Mouse (Mus musculus): Measurements from ENCODE around the gene Dydc1.
A peak's percentile ranks its signal among the peaks of the same experiment; 100 is the strongest.
"Not testable (repeated sequence)": the region's sequence is repeated elsewhere in the genome, so short reads cannot be mapped to it uniquely, and the experiment has no call there.

The Dydc1 gene

DNA sequence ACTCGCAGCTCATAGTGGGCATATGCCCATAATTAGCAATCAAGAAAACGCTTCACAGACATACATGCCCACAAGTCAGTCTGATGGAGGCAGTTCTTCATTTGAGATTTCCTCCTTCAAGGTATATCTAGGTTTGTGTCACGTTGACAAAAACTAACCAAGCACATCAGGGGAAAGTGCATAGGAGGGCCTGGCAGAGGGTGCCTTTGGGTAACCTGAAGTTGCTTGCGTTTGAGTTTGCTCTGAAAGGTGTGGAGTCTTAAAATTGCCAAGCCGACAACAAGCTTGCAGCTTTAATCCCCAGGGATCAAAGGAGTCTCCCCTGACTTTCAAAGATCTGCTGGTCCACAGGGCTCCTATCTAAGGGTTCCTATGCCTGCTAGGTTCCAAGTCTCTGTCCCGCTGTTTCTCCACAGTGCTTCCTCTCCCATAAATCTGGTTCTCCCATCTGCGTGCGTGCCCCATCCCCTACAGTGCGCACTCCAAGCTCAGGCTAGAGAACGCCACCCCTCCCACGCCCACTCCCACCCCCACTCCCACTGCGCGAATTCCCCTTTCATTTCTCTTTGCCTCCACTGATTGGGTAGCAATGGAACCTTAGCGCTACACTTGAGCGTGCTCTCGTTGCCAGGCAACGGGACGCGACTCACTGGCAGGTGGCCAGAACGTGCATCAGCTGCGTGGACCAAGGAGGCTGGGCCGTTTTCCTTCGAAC is at the start of gene Dydc1:
Gene Dydc1, plus strand, starts transcription at position 683 of the 715 bp plus-strand sequence.
- no peak for DNase-seq (ENCODE audit: low read depth, low spot score)

- no peak for DNase-seq (ENCODE audit: low read depth, low spot score)
Measured at GRCm38 (mm10) chr14:41025087-41025486, 47.6 kb upstream of the Dydc1 start.

DNA sequence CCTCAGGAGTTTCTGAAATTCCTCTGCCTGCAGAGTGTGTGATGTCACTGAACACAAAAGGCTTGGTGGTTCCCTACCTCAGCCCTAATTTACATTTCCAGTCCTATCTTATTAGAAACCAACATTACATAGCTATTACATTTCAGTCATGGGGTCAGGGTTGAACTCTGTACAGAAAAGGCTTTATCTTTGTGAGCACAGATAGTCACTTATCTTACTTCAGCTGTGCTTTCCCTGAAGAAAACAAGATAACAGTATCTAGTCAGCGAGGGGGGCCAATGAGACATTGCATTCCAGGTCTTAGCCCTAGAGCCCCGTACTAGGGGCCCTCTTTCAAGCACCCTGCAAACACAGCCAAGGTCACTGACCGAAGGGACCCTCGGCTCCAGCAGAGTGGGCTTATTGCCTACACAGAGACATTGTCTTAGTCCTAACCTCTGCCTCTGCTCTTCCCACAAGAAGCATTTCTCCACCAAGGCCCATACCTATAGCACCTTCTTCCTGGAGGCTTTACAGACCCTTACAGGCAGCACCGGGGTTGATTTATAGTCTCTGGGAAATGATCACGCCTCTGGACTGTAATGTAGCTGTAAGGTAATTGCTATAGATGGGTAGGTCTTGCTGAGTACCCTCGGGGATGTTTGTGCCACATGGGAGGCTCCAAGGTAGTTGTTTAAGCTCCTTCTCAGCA is 47.0 kb upstream of the Dydc1 start:
- DNase-seq (ENCODE audit: low read depth, low spot score) = no peak

DNA sequence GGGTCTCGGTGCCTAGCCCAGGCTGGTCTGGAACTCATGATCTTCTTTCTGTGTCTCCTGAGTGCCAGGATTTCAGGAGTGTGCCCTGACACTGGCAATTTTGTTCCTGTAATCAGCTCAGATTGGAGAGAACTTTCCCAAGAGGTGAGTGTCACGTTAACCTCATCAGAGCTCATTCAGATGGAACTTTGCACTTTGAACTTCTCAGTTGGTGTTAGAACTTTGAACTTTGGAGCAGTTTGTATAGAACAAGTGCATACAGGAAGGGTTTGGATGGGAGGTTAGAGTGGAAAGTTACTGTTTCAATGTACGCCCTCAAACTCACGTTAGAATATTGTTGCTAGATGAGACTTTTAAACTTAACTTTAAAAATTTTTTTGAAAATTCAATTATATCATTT is 43.4 kb upstream of the Dydc1 start:
- DNase-seq (ENCODE audit: low read depth, low spot score) = no peak

GRCm38 (mm10) chr14:41030989-41031513 is 41.7 kb upstream of the Dydc1 start:
- DNase-seq (ENCODE audit: low read depth, low spot score) = no peak

DNA sequence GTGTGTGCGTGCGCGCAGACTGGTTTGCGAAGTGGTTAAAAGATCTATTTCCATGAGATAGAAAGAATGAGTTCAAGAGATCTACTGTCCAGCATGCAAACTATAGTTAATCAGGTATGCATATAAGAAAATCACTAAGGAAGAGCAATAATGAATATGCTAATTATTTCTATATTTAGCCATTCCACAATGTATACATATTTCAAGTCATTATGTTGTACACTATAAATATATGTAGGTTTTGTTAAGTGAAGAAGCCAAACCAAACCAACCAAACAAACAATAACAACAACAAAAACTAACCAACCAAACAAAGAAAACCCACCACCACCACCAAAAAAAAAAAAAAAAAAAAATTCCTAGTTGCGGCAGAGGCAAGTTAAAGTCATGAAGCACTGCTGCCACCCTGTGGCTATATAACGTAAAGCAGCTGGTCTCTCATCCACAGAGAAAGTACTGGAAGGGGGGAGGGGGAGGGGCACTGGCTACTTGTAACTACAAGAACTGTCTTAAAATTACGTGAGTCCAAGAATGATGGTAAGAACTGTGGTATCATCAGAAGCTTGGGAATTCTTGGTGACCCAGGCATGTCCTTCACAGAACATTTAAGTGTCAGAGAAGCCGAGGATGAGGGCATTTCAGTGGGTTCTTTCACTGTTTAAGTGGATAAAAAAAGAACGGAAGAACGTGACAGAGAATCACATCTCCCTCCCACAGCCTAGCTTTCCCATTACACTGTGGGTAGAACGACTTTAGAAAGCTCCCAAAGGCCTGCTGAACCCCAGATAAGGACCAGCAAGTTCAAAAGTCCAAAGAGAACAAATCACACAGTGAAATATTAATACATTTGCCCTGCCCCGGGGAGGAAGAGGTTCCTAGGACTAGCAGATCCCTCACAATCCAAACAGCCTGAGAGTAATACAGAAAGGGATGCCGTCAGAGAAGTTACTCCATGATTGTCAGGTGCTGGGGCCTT is 39.3 kb upstream of the Dydc1 start:
- peak; percentile 62 for DNase-seq (ENCODE audit: low read depth, low spot score)

DNA sequence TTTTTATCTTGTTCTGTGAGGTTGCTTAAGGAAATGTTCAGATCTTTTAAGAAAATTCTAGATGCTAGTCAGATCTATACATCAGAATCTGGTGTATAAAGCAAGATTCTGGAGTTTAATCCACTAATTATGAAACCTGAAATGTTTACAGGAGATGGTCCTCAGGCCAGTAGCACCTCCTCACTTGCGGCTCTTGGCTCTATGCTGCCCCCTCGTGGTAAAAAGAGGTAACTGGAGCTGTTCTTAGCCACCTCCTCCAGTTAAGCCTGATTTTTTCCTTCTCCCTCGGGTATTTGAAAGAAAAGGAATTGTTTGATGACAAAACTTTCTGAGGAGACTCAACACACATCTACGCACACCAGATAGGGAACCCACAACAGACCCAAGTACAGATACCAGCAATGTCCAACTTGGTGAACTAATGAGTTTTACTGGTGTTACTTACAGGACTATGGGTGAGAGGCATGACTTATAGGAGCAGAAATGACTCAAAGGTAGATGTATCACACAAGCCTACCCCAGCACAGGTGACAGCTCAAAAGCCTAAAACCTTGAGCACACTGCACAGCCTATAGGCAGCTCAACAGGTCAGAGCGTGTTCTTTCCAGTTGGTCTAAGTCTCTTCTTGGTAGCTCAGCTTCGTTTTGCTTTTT is 37.4 kb upstream of the Dydc1 start:
- peak; percentile 65 for DNase-seq (ENCODE audit: low read depth, low spot score)

DNA sequence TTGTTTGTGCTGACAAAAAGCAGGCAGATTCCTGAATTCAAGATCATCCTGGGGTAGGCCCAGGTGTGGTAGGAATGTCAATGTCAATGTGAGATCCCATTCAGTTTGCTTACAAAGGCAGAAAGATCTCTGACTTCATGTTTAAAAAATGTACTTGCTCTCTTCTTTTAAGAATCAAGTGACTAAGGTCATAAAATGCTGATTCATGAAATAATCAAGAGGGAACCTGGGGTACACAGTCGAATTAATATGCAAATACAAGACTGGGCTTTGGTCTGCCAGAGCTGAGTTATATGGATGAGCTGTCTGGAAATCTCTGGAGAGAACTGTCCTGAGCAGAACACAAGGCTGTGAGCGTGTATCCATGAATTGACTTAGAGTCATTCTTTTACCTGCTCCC is 25.3 kb upstream of the Dydc1 start:
- no peak for DNase-seq (ENCODE audit: low read depth, low spot score)

- no peak for DNase-seq (ENCODE audit: low read depth, low spot score)
Measured at GRCm38 (mm10) chr14:41050471-41050870, 22.2 kb upstream of the Dydc1 start.

GRCm38 (mm10) chr14:41052481-41052880 is 20.2 kb upstream of the Dydc1 start:
- DNase-seq (ENCODE audit: low read depth, low spot score) = no peak

GRCm38 (mm10) chr14:41053190-41053589 is 19.5 kb upstream of the Dydc1 start:
- DNase-seq (ENCODE audit: low read depth, low spot score) = not testable (repeated sequence)

GRCm38 (mm10) chr14:41065168-41065567 is 7.5 kb upstream of the Dydc1 start:
- DNase-seq (ENCODE audit: low read depth, low spot score) = no peak

- no peak for DNase-seq (ENCODE audit: low read depth, low spot score)
Measured at GRCm38 (mm10) chr14:41066416-41066815, 6.3 kb upstream of the Dydc1 start.

DNA sequence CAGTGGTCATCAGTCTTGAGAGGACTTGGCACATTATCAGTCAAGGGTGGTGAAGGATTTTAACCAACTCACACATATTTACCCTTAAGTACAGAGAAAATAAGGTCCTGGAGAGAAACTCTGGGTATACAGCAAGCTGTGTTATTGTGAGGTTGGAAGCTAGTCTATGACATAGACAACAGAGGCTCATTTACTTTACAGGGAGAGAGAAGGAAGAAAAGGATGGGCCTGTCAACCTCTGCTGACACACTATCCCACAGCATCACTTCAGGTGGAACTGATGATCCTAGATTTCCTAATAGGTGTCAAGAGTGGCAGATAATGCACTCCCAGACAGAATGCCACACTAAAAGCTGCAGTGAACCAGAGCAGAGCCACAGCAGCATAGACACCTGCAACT is 3.6 kb upstream of the Dydc1 start, which contains the start of gene Dydc2:
Gene Dydc2, minus strand, starts transcription at position 101 of the 400 bp plus-strand sequence.
- DNase-seq (ENCODE audit: low read depth, low spot score) = no peak

- no peak for DNase-seq (ENCODE audit: low read depth, low spot score)
Measured at GRCm38 (mm10) chr14:41070343-41070742, 2.4 kb upstream of the Dydc1 start.

- no peak for DNase-seq (ENCODE audit: low read depth, low spot score)
Measured at GRCm38 (mm10) chr14:41072944-41073275, 199 bp downstream of the Dydc1 start.

DNA sequence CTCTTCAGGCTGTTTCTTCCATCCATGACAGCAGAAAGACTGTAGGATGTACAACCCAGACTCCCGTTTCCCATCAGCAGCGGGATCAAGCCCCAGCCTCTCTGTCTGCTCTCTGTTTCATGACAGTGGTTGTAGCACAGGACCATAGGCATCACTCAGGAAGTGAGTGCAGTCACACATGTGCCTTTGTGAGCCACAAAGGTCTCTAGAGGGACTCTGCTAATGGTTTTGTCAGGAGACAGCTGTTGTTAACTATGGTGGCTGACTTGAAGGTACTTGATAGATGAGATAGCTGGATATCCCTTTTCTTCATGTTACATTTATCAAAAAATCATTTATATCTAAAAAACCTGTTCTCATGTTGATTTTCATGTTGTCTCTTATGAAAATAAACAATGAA is 9.7 kb downstream of the Dydc1 start:
- DNase-seq (ENCODE audit: low read depth, low spot score) = no peak

DNA sequence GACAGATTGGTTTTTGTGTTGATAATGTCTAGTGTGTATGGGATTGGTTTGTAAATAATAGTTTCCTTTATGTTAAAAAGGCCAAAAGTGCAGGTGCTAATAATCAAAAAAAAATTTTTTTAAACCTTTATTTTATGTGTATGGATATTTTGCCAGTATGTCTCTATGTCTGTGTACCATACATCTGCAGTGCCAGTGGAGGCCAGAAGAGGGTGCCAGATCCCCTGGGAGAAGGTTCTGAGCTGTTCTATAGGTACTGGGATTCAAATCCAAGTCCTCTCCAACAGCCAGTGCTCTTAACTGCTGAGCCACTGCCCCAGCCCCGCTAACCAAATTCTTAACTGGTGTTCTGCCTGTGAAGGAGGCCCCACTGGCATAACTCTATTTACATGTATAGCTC is 14.8 kb downstream of the Dydc1 start:
- no peak for DNase-seq (ENCODE audit: low read depth, low spot score)

- DNase-seq (ENCODE audit: low read depth, low spot score) = peak; percentile 6
Measured at GRCm38 (mm10) chr14:41090777-41091176, 18.1 kb downstream of the Dydc1 start.

GRCm38 (mm10) chr14:41094114-41094513 is 21.4 kb downstream of the Dydc1 start:
- no peak for DNase-seq (ENCODE audit: low read depth, low spot score)

DNA sequence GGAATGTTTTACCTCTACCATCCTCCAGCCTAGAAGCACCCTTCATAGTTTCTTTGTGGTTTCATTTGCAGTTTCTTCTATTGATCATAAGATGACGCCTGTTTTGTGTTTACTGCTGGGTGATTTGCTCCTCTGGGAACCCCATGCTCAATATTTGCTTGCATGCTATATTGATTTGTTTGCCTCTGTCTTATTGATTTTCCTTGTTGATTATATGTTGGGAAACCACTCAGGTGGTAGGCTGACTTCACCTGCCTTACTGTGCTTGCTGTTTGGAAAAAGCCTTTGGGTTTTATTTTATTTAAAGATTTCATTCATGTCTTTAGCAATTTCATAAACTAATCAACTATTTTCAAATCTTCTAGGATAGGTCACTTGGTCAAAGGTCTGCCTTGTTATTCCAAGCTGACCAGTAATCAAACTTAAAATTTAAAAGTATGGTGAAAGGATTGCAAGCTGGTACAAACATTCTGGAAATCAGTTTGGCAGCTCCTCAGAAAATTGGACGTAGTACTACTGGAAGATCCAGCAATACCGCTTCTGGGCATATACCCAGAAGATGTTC is 23.7 kb downstream of the Dydc1 start:
- no peak for DNase-seq (ENCODE audit: low read depth, low spot score)

Data from c-Kit-negative CD71-positive TER-119-positive erythroid progenitor cells, embryonic 14.5 days (primary cell).